Mouse (Mus musculus) olfactory bulb, adult 2 months (tissue): ENCODE measurements around the gene Pld1. TPM values are rescaled to one million over a fixed set of nuclear protein-coding genes. Genes with fewer than 3 reads are reported as not detected.

Experiments used
- H3K27ac ChIP-seq: fragments of 200-500 bp; 2 replicates; pipeline ENCODE4 v1.5.1; 2012; ENCODE audit warnings: low read depth, low read length; ENCODE audit not compliant: insufficient read depth
- H3K4me1 ChIP-seq: fragments of 200-500 bp; 2 replicates; pipeline ENCODE4 v1.6.1; 2012; ENCODE audit warnings: low read length; ENCODE audit not compliant: control insufficient read depth, insufficient read depth
- H3K4me3 ChIP-seq: fragments of 200-500 bp; 2 replicates; pipeline ENCODE4 v1.5.1; 2012; ENCODE audit warnings: mild to moderate bottlenecking, low read depth, low read length, moderate library complexity; ENCODE audit not compliant: insufficient read depth
- CTCF ChIP-seq: fragments of 200-500 bp; IDR thresholded peaks from 2 replicates; pipeline ENCODE4 v1.5.1; 2012; ENCODE audit warnings: low read depth, mild to moderate bottlenecking, low read length, moderate library complexity; ENCODE audit not compliant: insufficient read depth
- POLR2A ChIP-seq: fragments of 200-500 bp; IDR thresholded peaks from 2 replicates; pipeline ENCODE4 v1.6.1; 2012; ENCODE audit warnings: mild to moderate bottlenecking, low read depth, low read length, moderate library complexity; ENCODE audit not compliant: insufficient read depth
- WGBS: fragments of 180-500 bp; shearing (Covaris S2); methylation state at CpG from one replicate; pipeline ENCODE4 v1.1.7; 2018; 5-methylcytosine and 5-hydroxymethylcytosine counted together
- polyA plus RNA-seq: library from polyadenylated mRNA; stranded (reverse); fragments of >200 nt; gene quantifications from 2 replicates; pipeline ENCODE4 v1.2.4, GENCODE M21; 2012; ENCODE audit warnings: low replicate concordance; ENCODE audit not compliant: missing spikeins, insufficient read depth, insufficient read length

Pld1 gene
- polyA plus RNA-seq, 1 experiment = not detected

DNA sequence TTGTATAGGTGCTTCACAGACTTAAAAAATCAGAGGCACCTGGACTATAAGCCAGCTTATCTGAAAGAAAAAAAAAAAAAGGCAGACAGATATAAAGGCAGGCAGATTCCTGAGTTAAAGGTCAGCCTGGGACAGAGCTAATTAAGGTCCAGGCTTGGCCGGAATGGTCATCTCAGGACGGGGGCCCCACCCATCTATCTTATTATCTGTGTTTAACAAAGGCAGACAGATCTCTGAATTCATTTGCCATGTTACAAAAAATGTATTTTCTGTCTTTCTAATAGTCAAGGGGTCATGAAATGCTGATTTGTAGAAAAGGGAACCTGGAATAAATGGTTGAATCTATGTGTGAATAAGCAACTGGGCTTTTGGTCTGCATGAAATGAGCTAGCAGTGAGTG is 30.2 kb upstream of the Pld1 start:
- Histone ChIP-seq H3K27ac (no peak overlapping the region), H3K4me3 (no peak overlapping the region), H3K4me1 (no peaks in the 10 kb centered on the region)
- 94% methylated on average over 2 of the region's 2 CpGs for WGBS
- TF ChIP-seq CTCF = no peak
- no peak for TF ChIP-seq POLR2A

DNA sequence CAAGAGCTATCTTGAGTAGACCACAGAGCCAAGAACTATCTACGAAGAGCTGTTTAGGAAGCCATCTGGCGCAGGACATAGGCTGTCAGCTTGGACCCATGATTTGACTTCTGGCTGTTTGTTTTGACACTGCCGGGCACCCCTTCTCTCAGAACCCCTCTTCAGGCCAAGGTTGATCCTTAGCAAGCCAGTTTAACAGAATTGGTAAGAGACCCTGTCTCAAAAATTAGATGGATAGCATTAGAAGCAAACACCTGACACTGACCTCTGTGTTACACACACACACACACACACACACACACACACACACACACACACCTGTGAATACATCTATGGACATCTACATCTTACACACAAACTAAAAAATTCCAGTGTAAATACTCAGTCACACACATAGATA is 29.5 kb upstream of the Pld1 start:
- no peaks in the 10 kb centered on the region for H3K4me1 ChIP-seq
- no peak for TF ChIP-seq POLR2A
- TF ChIP-seq CTCF = no peak
- no peak overlapping the region for H3K27ac ChIP-seq
- 99% methylated on average over 3 of the region's 3 CpGs for WGBS
- H3K4me3 ChIP-seq = no peak overlapping the region

- TF ChIP-seq POLR2A (no peak), CTCF (no peak)
- Histone ChIP-seq H3K4me3 (no peak overlapping the region), H3K27ac (no peak overlapping the region), H3K4me1 (no peaks in the 10 kb centered on the region)
- WGBS = 91% methylated on average over 14 of the region's 14 CpGs
Observed at GRCm38 (mm10) chr3:27918656-27919436, 19.6 kb upstream of the Pld1 start.

DNA sequence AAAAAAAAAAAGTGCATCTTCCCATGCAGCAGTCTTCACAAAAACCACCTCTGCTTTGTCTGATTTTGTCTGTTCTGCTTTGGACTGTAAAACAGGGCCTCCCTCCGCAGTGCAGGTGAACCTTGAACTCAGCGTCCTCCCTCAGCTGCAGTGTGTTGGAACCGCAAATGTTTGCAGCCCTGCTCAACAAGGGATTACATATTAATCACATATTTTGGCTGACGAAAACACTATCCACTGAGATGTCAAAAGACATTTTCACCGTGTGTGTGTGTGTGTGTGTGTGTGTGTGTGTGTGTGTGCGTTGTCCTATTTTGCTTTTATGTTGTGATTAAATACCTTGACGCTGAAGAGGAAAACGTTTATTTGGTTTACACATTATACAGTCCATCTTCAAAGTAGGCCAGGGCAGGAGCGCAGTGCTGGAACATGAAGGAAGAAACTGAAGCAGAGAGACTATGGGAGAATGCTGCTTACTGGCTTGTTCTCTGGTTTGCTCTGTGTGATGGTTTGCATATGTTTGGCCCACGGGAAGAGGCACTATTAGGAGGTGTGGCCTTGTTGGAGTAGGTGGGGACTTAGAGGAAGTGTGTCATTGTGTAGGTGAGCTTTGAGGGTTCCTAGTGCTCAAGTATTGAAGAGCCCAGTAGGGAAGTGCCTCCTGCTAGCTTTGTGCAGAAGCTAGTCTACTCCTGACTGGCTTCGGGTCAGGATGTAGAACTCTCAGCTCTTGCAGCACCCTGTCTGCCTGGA is 17.1 kb upstream of the Pld1 start:
- WGBS = 91% methylated on average over 11 of the region's 11 CpGs
- TF ChIP-seq POLR2A = no peak
- TF ChIP-seq CTCF = no peak
- no peak overlapping the region for H3K27ac ChIP-seq
- no peak overlapping the region for H3K4me3 ChIP-seq
- H3K4me1 ChIP-seq = no peaks in the 10 kb centered on the region

DNA sequence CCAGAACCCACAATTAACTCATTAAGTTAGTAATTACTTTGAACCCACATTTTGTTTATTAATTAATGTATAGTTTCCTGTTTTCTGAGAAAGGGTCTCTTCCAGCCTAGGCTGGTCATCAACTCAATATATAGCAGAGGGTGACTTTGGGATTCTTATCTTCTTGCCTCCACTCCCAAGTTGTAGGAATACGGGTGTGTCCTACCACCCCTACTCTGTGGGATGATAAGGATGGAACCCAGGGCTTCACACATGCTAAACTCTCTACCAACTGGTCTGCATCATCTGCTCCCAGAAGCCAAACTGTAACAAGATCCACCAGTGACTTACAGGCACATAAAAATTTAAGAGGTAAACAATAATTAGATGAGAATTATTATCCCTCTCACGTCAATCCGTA is 14.5 kb upstream of the Pld1 start:
- TF ChIP-seq POLR2A (no peak), CTCF (no peak)
- H3K4me1 ChIP-seq = no peaks in the 10 kb centered on the region
- H3K27ac ChIP-seq = no peak overlapping the region
- no peak overlapping the region for H3K4me3 ChIP-seq
- WGBS = 66% methylated on average over 3 of the region's 3 CpGs

DNA sequence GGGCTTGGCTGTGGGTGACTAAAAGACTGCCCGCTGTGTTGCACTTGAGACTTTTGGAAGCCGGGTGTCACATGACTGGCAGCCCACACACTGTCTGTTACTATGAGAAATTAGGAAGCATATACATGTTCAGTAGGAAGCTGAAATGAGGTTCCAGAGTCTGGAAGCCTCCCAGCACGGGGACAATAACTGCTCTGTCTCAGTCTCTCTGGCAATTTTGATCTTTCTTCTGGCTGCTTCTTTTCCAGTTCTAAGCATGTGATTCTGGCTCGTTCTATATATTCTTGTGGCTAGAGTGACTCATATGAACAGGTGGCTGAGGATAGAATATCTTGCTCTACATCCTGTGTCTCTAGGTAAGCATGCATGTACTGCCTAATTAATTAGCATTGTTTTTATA is 9.3 kb upstream of the Pld1 start:
- 70% methylated on average over 4 of the region's 4 CpGs for WGBS
- no peak for TF ChIP-seq CTCF
- TF ChIP-seq POLR2A = no peak
- Histone ChIP-seq H3K4me1 (no peaks in the 10 kb centered on the region), H3K4me3 (no peak overlapping the region), H3K27ac (no peak overlapping the region)

DNA sequence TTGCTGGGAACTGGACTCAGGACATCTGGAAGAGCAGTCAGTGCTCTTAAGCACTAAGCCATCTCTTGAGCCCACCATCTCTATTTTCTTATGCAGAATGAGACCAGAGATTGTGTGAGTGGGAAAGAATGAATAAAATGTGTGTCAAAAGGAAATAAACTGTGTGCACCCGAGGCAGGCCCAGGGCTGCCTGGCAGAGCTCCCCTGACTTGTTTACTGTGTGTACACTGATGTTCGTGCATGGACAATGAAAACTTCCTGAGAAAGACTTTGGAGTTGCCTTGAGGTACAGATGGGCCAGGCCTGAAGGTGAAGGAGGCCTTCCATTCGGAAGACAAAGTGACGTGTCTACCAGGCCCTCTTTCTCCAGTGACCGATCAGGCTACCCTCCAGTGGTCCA is 6.1 kb upstream of the Pld1 start:
- no peak for TF ChIP-seq POLR2A
- no peak for TF ChIP-seq CTCF
- no peak overlapping the region for H3K4me3 ChIP-seq
- 83% methylated on average over 5 of the region's 5 CpGs for WGBS
- no peak overlapping the region for H3K27ac ChIP-seq
- H3K4me1 ChIP-seq = no peaks in the 10 kb centered on the region

DNA sequence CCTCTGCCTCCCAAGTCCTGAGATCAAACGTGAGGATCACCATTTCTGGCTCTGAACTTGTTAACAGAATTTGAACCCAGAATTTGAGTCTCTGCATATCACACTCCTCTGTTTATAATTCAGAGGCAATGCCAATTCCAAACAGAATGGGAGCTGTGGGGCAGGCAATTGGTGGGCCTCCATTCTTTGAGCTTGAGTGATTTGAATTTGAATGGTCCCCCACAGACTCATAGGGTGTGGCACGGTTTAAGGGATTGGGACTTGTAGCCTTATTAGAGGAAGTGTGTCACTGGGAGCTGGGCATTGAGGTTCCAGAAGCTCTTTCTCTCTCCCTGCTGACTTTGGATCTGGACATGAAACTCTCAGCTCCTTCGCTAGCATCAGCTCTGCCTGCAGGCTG is 2.9 kb upstream of the Pld1 start:
- Histone ChIP-seq H3K4me1 (peaks cover 16% of the 10 kb centered on the region), H3K27ac (no peak overlapping the region), H3K4me3 (no peak overlapping the region)
- WGBS = 77% methylated on average over 3 of the region's 3 CpGs
- TF ChIP-seq POLR2A (no peak), CTCF (no peak)

- WGBS = 88% methylated on average over 5 of the region's 5 CpGs
- Histone ChIP-seq H3K27ac (no peak overlapping the region), H3K4me3 (no peak overlapping the region), H3K4me1 (peaks cover 16% of the 10 kb centered on the region)
- no peak for TF ChIP-seq CTCF
- TF ChIP-seq POLR2A = no peak
Observed at GRCm38 (mm10) chr3:27936731-27937130, 1.8 kb upstream of the Pld1 start.
